Mouse (Mus musculus) hindbrain, postnatal 0 days (tissue): Measurements from ENCODE around the gene Ajap1. TPM values are rescaled to one million over a fixed set of nuclear protein-coding genes. Genes with fewer than 3 reads are reported as not detected.
A peak's percentile ranks its signal among the peaks of the same experiment; 100 is the strongest.

ENCODE experiments used
- ATAC-seq: fragments of 200-750 bp; cut with Nextera tagmentation; 2 replicates; pipeline ENCODE4 v1.8.0; 2017; ENCODE audit warnings: mild to moderate bottlenecking, moderate TSS enrichment, moderate library complexity
- DNase-seq: peaks from one replicate; pipeline ENCODE4 v3.0.0-alpha.2; 2015; ENCODE audit warnings: low spot score
- H3K27ac ChIP-seq: fragments of 300-500 bp; sonication (generic); 2 replicates; pipeline ENCODE4 v1.5.1; 2014; ENCODE audit warnings: mild to moderate bottlenecking
- H3K27me3 ChIP-seq: fragments of 300-500 bp; sonication (generic); 2 replicates; pipeline ENCODE4 v1.6.1; 2014; ENCODE audit warnings: low read length, mixed read lengths; ENCODE audit not compliant: insufficient read depth
- H3K36me3 ChIP-seq: fragments of 300-500 bp; sonication (generic); 2 replicates; pipeline ENCODE4 v1.6.1; 2014; ENCODE audit warnings: low read length, mixed read lengths; ENCODE audit not compliant: insufficient read depth
- H3K4me1 ChIP-seq: fragments of 300-500 bp; sonication (generic); 2 replicates; pipeline ENCODE4 v1.6.1; 2014; ENCODE audit warnings: antibody characterized with exemption, low read length, mixed read lengths; ENCODE audit not compliant: insufficient read depth
- H3K4me2 ChIP-seq: fragments of 300-500 bp; sonication (generic); 2 replicates; pipeline ENCODE4 v1.6.1; 2014; ENCODE audit warnings: low read depth, mild to moderate bottlenecking, low read length, moderate library complexity, mixed read lengths
- H3K4me3 ChIP-seq: fragments of 300-500 bp; sonication (generic); 2 replicates; pipeline ENCODE4 v1.5.1; 2014; ENCODE audit warnings: low read length
- H3K9ac ChIP-seq: fragments of 300-500 bp; sonication (generic); replicated peaks from 2 replicates; pipeline ENCODE4 v1.6.1; 2014; ENCODE audit warnings: mild to moderate bottlenecking, low read length, moderate library complexity, mixed read lengths
- H3K9me3 ChIP-seq: fragments of 300-500 bp; sonication (generic); 2 replicates; pipeline ENCODE4 v1.6.1; 2016; ENCODE audit warnings: low read length, mixed read lengths
- CTCF ChIP-seq: IDR thresholded peaks from 2 replicates; pipeline ENCODE4 v1.5.1; 2016; ENCODE audit warnings: antibody characterized with exemption, control low read depth, low read depth
- WGBS: fragments of 180-500 bp; shearing (Covaris S2); extraction: QIAGEN DNeasy Blood & Tissue Kit; methylation state at CpG from one replicate; pipeline ENCODE4 v1.1.7; 2014; 5-methylcytosine and 5-hydroxymethylcytosine counted together
- polyA plus RNA-seq: library from polyadenylated mRNA; unstranded; fragments of >200 nt; fragmentation: Nextera tagmentation; extraction: Ambion mirVana; gene quantifications from 2 replicates; pipeline ENCODE4 v1.2.1, GENCODE M21; 2015
- total RNA-seq: library from RNA; depleted of rRNA; stranded (reverse); fragments of >200 nt; gene quantifications from 2 replicates; pipeline ENCODE4 v1.2.3, GENCODE M21; 2014

Gene Ajap1
- total and polyA plus RNA-seq, 2 experiments from 2014 or later: 32.2 to 81.0 TPM

DNA sequence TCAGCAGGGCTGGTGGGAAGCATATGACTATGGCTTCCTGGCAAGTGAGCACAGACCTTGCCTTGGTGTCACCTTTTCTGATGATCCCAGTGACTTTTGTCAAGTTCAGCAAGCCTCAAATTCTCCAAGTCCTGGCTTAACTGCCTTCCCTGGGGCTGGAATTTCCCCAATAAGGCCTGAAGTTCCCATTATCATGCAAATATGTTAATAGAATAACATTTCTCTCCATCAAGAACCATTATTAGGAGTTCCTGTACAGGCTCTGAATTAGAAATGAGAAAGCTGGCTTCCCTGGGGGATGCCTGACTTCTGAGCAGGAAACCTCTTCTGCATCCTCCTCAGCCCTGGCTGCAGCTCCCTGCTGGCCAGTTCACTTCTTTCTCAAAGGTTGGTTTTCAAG lies 141.7 kb downstream of the Ajap1 start:
- Histone ChIP-seq H3K4me2 (no peak overlapping the region), H3K27me3 (no peaks in the 10 kb centered on the region), H3K4me1 (no peaks in the 10 kb centered on the region), H3K9me3 (no peaks in the 10 kb centered on the region), H3K4me3 (no peak overlapping the region), H3K36me3 (no peaks in the 10 kb centered on the region), H3K27ac (no peak overlapping the region), H3K9ac (no peak overlapping the region)
- TF ChIP-seq CTCF: no peak
- ATAC-seq (no peak), DNase-seq (no peak)

DNA sequence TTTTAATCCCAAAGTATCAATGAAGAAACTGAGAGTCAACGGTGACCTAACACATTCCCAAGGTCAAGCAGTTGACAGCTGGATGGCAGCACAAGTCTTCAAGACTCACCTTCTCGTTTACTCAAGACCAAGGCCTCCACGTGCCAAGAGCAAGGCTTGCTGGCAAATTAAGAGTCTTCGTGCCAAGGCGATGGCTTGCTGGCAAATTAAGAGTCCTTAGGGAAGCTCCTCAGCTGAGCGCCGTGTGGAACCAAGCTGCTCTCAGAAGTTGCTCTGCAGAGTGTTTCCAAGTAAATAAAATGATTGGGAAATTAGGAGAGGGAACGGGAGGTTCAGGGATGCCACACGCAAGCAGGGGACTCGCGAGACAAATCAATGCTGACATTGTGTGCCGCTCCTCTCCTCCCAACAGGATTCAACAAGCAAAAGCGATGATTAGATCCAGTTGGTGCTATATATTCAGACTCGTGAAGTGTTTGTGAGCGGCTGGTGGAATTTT lies 147.3 kb downstream of the Ajap1 start:
- Histone ChIP-seq H3K9ac (no peak overlapping the region), H3K4me2 (no peak overlapping the region), H3K4me3 (no peak overlapping the region), H3K9me3 (no peaks in the 10 kb centered on the region), H3K4me1 (no peaks in the 10 kb centered on the region), H3K27ac (no peak overlapping the region), H3K27me3 (no peaks in the 10 kb centered on the region), H3K36me3 (no peaks in the 10 kb centered on the region)
- DNase-seq: peak; percentile 67
- no peak for ATAC-seq
- 56% methylated on average over 15 of the region's 15 CpGs for WGBS
- no peak for TF ChIP-seq CTCF

DNA sequence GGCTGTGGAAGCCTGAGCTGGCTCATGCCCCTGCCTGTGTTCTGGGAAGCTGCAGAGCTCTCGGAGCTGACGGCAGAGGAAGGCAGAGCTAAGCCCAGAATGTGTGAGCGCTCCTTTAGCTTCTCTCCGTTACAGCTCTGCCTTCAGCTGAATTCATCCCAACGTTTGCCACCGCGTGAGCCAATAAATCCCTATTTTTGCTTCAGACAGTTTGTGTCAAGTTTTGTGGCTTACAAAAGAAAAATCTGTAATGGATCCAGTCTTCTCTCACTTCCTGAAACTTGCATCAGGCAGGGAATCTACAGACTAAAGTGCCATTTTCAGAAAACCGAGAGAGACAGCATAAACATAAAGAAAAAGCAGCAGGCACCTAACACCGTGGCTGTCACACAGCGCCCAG lies 154.8 kb downstream of the Ajap1 start:
- no peak overlapping the region for H3K4me3 ChIP-seq
- peak; percentile 17 for DNase-seq
- no peak for ATAC-seq
- 69% methylated on average over 10 of the region's 10 CpGs for WGBS
- no peak overlapping the region for H3K4me2 ChIP-seq
- H3K27me3 ChIP-seq: no peaks in the 10 kb centered on the region
- no peak overlapping the region for H3K9ac ChIP-seq
- H3K4me1 ChIP-seq: no peaks in the 10 kb centered on the region
- no peaks in the 10 kb centered on the region for H3K9me3 ChIP-seq
- TF ChIP-seq CTCF: no peak
- H3K36me3 ChIP-seq: no peaks in the 10 kb centered on the region
- no peak overlapping the region for H3K27ac ChIP-seq
